Comparison of ENCODE assay signal across 15 mouse cellular contexts in the genomic region with DNA sequence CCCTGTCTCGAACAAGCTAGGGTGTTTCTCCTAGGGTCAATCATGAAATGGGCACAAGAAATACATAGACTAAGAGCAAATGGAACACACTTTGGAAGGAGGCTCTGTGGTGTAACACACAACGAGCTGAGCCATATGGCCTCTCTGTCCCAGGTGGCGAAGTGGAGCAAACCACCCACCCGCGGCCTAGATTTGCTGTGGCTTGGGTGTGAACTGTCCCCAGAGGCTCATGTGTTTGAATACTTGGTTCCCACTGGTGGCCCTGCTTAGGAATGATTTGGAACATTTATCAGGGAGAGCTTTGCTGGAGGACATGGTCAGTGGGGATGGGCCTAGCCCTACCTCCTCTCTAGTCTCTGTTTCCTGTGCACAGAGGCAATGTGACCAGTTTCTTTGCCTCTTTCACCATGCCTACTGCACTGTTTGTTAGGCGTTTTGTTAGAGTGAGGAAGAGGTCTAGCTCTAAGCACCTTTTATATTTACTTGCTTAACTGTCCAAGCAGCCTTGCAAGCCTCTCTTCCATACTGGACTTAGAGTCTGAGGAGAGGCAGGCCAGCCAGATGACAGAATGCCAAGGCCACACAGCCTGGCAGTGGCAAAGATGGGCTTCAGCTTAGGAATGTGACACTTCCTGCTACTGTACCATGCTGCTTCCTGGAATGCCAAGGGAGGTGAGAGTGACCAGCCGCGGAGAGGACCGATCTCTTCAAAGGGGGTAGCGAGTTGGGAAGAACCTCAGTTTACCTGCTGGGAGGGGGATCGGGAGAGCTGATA.
A peak's percentile ranks its signal among the peaks of the same experiment; 100 is the strongest.
DNase-seq lines count a peak whose midpoint lies in the region; TF ChIP-seq lines count a peak whose summit lies in the region.
"Had no signal": no experiment of that assay in that cellular context is flagged by ENCODE, and none has a peak within 500 bp of the region (broad histone marks: within the 10 kb centered on the region; RNA-seq: fewer than 3 reads in every experiment).

No protein-coding gene starts in this region.

- peak overlapping the region; percentile 31; the same call in 1 of the 2 replicates for H3K4me3 ChIP-seq in testis, adult 2 months (ENCODE audit: control insufficient read depth, low read depth, low read length)
- no peak overlapping the region for H3K4me3 ChIP-seq in kidney, adult 2 months (ENCODE audit: insufficient read depth, low read depth, low read length)
- H3K4me3 ChIP-seq: forebrain, embryonic 12.5 days; liver, embryonic 13.5 days; neural tube, embryonic 15.5 days had no signal

- TF ChIP-seq CTCF in testis, adult 2 months (IDR thresholded peaks at IDR 0.05; ENCODE audit: control insufficient read depth, insufficient read depth, insufficient replicate concordance, low read depth, low read length) = no peak
- TF ChIP-seq CTCF in kidney, adult 2 months (conservative IDR thresholded peaks at IDR 0.05; ENCODE audit: insufficient read depth, insufficient read length, low read depth, low read length) = no peak

- H3K36me3 ChIP-seq in testis, adult 2 months (ENCODE audit: control insufficient read depth, insufficient read depth, low read length) = peaks cover 5% of the 10 kb centered on the region
- H3K36me3 ChIP-seq in kidney, adult 2 months (ENCODE audit: control insufficient read depth, insufficient read depth, low read length) = no peaks in the 10 kb centered on the region
- H3K36me3 ChIP-seq: forebrain, embryonic 12.5 days; liver, embryonic 13.5 days; neural tube, embryonic 15.5 days had no signal

- H3K4me1 ChIP-seq in testis, adult 2 months (ENCODE audit: control insufficient read depth, insufficient read depth, low read length) = peaks cover 18% of the 10 kb centered on the region
- no peaks in the 10 kb centered on the region for H3K4me1 ChIP-seq in kidney, adult 2 months (ENCODE audit: control insufficient read depth, insufficient read depth, low read length)

- H3K27me3 ChIP-seq in testis, adult 2 months (ENCODE audit: control insufficient read depth, insufficient read depth, low read length) = no peaks in the 10 kb centered on the region
- H3K27me3 ChIP-seq in kidney, adult 2 months (replicated peaks; ENCODE audit: control insufficient read depth, insufficient read depth, low read length) = no peaks in the 10 kb centered on the region
- H3K27me3 ChIP-seq: forebrain, embryonic 12.5 days; liver, embryonic 13.5 days; neural tube, embryonic 15.5 days; Patski had no signal

- peak; percentile 45 for DNase-seq in cerebellum, adult 11 months
- no peak for DNase-seq in cerebellum, postnatal 4 days (ENCODE audit: low spot score in 2 of 2)
- no peak for DNase-seq in testis, postnatal 10 days (ENCODE audit: low spot score)
- peak; percentile 66 to 71 for DNase-seq in cerebellum, postnatal 25 days
- DNase-seq in right cerebral cortex, postnatal 36 days (ENCODE audit: low spot score in 2 of 2) = peak; percentile 16 to 55
- DNase-seq in kidney, adult 2 months = no peak
- DNase-seq in layer of hippocampus, postnatal 14 days (ENCODE audit: low spot score in 2 of 2) = no peak
- DNase-seq: gastrocnemius, postnatal 10 days; kidney, postnatal 36 days; liver, embryonic 13.5 days; thymus, postnatal 14 days had no signal

- TF ChIP-seq POLR2A in testis, adult 2 months (IDR thresholded peaks at IDR 0.05; ENCODE audit: control insufficient read depth, low read depth, low read length) = no peak
- TF ChIP-seq POLR2A in kidney, adult 2 months (IDR thresholded peaks at IDR 0.05; ENCODE audit: low read depth, low read length) = no peak

- 70% methylated on average over 11 of the region's 11 CpGs for WGBS in kidney, adult 2 months

- no peak overlapping the region for H3K27ac ChIP-seq in testis, adult 2 months (ENCODE audit: control insufficient read depth, insufficient read depth, low read depth, low read length)
- H3K27ac ChIP-seq in kidney, adult 2 months (ENCODE audit: insufficient read depth, low read depth, low read length) = no peak overlapping the region
- H3K27ac ChIP-seq: forebrain, embryonic 12.5 days; liver, embryonic 13.5 days; neural tube, embryonic 15.5 days had no signal

Comparison
In these comparisons a context has a peak if more than half of its experiments do, and no peak if none do; other contexts are left out.
1. DNase-seq: peak in cerebellum, adult 11 months (single experiment), cerebellum, postnatal 25 days (2 of 2) and right cerebral cortex, postnatal 36 days (2 of 2); none in cerebellum, postnatal 4 days (0 of 2), testis, postnatal 10 days (single experiment), kidney, adult 2 months (single experiment) and layer of hippocampus, postnatal 14 days (0 of 2).